Mouse (Mus musculus): ENCODE measurements around the gene Pm20d2. TPM values are rescaled to one million over a fixed set of nuclear protein-coding genes. Genes with fewer than 3 reads are reported as not detected.

The Pm20d2 gene
- total and polyA plus RNA-seq, 3 experiments, result 0.16 to 0.59 (median 0.32) TPM

DNA sequence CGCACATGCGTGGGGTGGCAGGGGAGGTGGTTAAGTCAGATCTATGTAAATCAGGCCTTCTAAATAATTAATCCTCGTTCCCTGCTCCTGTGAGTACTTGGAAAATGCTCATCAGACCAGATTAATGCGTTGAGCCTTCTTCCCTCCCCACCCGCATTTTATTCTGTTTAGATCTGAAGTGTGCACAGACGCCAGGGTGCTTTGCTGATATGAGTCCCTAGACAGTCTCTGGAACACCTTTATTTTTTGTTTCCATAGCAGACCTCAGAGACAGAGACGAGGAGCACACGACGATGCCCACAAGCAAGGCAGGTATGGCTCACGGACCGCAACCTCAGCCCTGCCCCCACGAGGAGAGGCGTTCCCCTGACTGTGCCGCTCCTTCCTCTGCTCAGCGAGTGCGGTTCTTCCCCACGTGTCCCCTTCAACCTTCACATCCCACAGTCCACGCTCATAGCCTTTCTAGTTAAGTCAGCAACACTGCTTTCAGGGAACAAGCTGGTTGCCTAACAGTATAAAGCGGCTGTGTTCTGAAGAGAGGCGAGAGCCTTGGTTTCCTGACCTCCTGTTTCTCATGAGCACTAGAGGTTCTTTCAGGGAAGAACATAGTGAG, 42.8 kb downstream of the Pm20d2 start:
- Histone ChIP-seq H3K4me2 (ENCODE audit: insufficient read depth, low read depth, poor library complexity, severe bottlenecking) (peak overlapping the region; percentile 21; the same call in 1 of the 2 replicates), H3K27me3 (replicated peaks) (peaks cover 3% of the 10 kb centered on the region), H3K27ac (ENCODE audit: insufficient read depth, low read depth) (no peak overlapping the region), H3K4me3 (replicated peaks in 1 of 3; ENCODE audit: low read depth in 2 of 3, low read length in 2 of 3, poor library complexity in 1 of 3) (peak overlapping the region in 1 of 3 experiments; percentile 16), H3K4me1 (ENCODE audit: control insufficient read depth in 1 of 2, insufficient read depth in 2 of 2) (peaks cover 23 to 42% of the 10 kb centered on the region in 2 experiments), H3K9ac (ENCODE audit: insufficient read depth, low read depth) (no peak overlapping the region), H3K36me3 (replicated peaks in 1 of 2; ENCODE audit: control insufficient read depth in 1 of 2, insufficient read depth in 1 of 2, low read length in 1 of 2) (no peaks in the 10 kb centered on the region), H3K9me3 (replicated peaks; ENCODE audit: low read length) (no peaks in the 10 kb centered on the region), H3K79me2 (replicated peaks; ENCODE audit: control insufficient read depth, extremely low read depth, insufficient read depth, poor library complexity, severe bottlenecking) (no peaks in the 10 kb centered on the region)
- in situ Hi-C loops (cut with MboI; ENCODE audit: low pct_ligation_motif_present, low pct_unique_long_range_greater_than_20kb, low sequenced_read_pairs) (loop anchor here (10.0 kb wide), 1 partner anchor 138 kb away; no protein-coding TSS in a partner anchor), dilution Hi-C loops (cut with MboI; ENCODE audit: extremely low pct_ligation_motif_present, extremely low pct_unique_long_range_greater_than_20kb, low sequenced_read_pairs) (no loop called here)
- TF ChIP-seq CHD2 (IDR thresholded peaks at IDR 0.05; ENCODE audit: low read length), result no peak
- TF ChIP-seq ZKSCAN1 (IDR thresholded peaks at IDR 0.05; ENCODE audit: borderline replicate concordance, low read depth, low read length), result no peak
- no peak for TF ChIP-seq POLR2A (IDR thresholded peaks at IDR 0.05; ENCODE audit: low read depth, low read length)
- TF ChIP-seq MAX (IDR thresholded peaks at IDR 0.05; ENCODE audit: low read length), result peak; percentile 44; the same call in 1 of the 2 replicates
- TF ChIP-seq GABPA (IDR thresholded peaks at IDR 0.05; ENCODE audit: insufficient replicate concordance, low read depth, low read length), result no peak
- TF ChIP-seq MXI1 (IDR thresholded peaks at IDR 0.05; ENCODE audit: low read depth, low read length), result peak; percentile 53; the same call in 1 of the 2 replicates
- no peak for TF ChIP-seq KAT2A (IDR thresholded peaks at IDR 0.05; ENCODE audit: insufficient replicate concordance, low read length)
- TF ChIP-seq TCF12 (IDR thresholded peaks at IDR 0.05; ENCODE audit: low read depth, low read length), result no peak
- no peak for TF ChIP-seq SMC3 (IDR thresholded peaks at IDR 0.05; ENCODE audit: low read depth, low read length)
- no peak for TF ChIP-seq RAD21 (IDR thresholded peaks at IDR 0.05; ENCODE audit: low read depth, low read length)
- TF ChIP-seq ETS1 (conservative IDR thresholded peaks at IDR 0.05; ENCODE audit: low read depth, low read length), result no peak
- no peak for TF ChIP-seq ELF1 (IDR thresholded peaks at IDR 0.05; ENCODE audit: low read depth, low read length)
- no peak for TF ChIP-seq PAX5 (IDR thresholded peaks at IDR 0.05; ENCODE audit: low read length)
- TF ChIP-seq MYC (IDR thresholded peaks at IDR 0.05; ENCODE audit: low read depth, low read length), result 0 out of 2 replicates have a peak, but pooled peaks have one; percentile 35
- TF ChIP-seq ZNF384 (IDR thresholded peaks at IDR 0.05; ENCODE audit: low read depth, low read length), result no peak
- no peak for TF ChIP-seq CHD1 (IDR thresholded peaks at IDR 0.05; ENCODE audit: low read depth, low read length)
- TF ChIP-seq NELFE (IDR thresholded peaks at IDR 0.05; ENCODE audit: low read depth, low read length), result no peak
- TF ChIP-seq BHLHE40 (IDR thresholded peaks at IDR 0.05; ENCODE audit: low read depth, low read length), result peak; percentile 42; the same call in 1 of the 2 replicates
- no peak for TF ChIP-seq SIN3A (IDR thresholded peaks at IDR 0.05; ENCODE audit: low read length)
- TF ChIP-seq USF2 (conservative IDR thresholded peaks at IDR 0.05; ENCODE audit: low read depth, low read length), result no peak
- no peak for TF ChIP-seq HCFC1 (IDR thresholded peaks at IDR 0.05; ENCODE audit: low read depth, low read length)
- no peak for DNase-seq (ENCODE audit: extremely low read depth)

DNA sequence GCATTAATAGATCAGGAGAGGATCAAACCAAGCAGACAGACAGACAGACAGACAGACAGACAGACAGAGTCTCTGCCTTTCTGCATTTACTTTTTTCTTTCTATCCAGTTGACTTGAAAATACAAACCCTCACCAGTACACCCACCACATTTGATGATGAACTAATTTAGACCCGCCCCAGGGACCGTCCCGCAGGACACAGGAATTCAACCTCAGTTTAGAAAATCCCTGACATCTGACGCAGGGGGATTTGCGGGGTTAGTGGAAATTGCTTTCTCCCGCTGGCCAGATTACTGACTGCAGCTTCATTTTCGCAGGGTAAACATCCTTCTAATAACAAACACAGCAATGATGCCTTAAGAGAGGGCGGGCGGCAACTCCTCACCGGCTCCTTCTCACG, 57.3 kb downstream of the Pm20d2 start, which contains the start of gene Gabrr1:
TSS of gene Gabrr1 (plus strand) at position 301 of the 400 bp plus-strand sequence.
- TF ChIP-seq NELFE (IDR thresholded peaks at IDR 0.05; ENCODE audit: low read depth, low read length), result no peak
- no peak for TF ChIP-seq IRF4 (IDR thresholded peaks at IDR 0.05; ENCODE audit: low read depth, low read length)
- no peak for TF ChIP-seq MEF2A (IDR thresholded peaks at IDR 0.05; ENCODE audit: borderline replicate concordance, low read depth, low read length)
- no peak for TF ChIP-seq UBTF (IDR thresholded peaks at IDR 0.05; ENCODE audit: low read depth, low read length)
- TF ChIP-seq ZMIZ1 (IDR thresholded peaks at IDR 0.05; ENCODE audit: low read depth, low read length), result no peak
- TF ChIP-seq ETS1 (conservative IDR thresholded peaks at IDR 0.05; ENCODE audit: low read depth, low read length), result no peak
- TF ChIP-seq NRF1 (IDR thresholded peaks at IDR 0.05; ENCODE audit: low read depth, low read length), result no peak
- no peak for TF ChIP-seq PAX5 (IDR thresholded peaks at IDR 0.05; ENCODE audit: low read length)
- Histone ChIP-seq H3K79me2 (replicated peaks; ENCODE audit: control insufficient read depth, extremely low read depth, insufficient read depth, poor library complexity, severe bottlenecking) (no peaks in the 10 kb centered on the region), H3K27me3 (replicated peaks) (no peaks in the 10 kb centered on the region), H3K9ac (ENCODE audit: insufficient read depth, low read depth) (no peak within 1 kb of the TSS), H3K9me3 (replicated peaks; ENCODE audit: low read length) (no peaks in the 10 kb centered on the region), H3K4me1 (ENCODE audit: control insufficient read depth in 1 of 2, insufficient read depth in 2 of 2) (no peaks in the 10 kb centered on the region), H3K4me3 (replicated peaks in 1 of 3; ENCODE audit: low read depth in 2 of 3, low read length in 2 of 3, poor library complexity in 1 of 3) (no peak within 1 kb of the TSS), H3K36me3 (replicated peaks in 1 of 2; ENCODE audit: control insufficient read depth in 1 of 2, insufficient read depth in 1 of 2, low read length in 1 of 2) (no peaks in the 10 kb centered on the region), H3K4me2 (ENCODE audit: insufficient read depth, low read depth, poor library complexity, severe bottlenecking) (no peak within 1 kb of the TSS), H3K27ac (ENCODE audit: insufficient read depth, low read depth) (no peak within 1 kb of the TSS)
- in situ Hi-C loops (cut with MboI; ENCODE audit: low pct_ligation_motif_present, low pct_unique_long_range_greater_than_20kb, low sequenced_read_pairs), result no loop called here
- dilution Hi-C loops (cut with MboI; ENCODE audit: extremely low pct_ligation_motif_present, extremely low pct_unique_long_range_greater_than_20kb, low sequenced_read_pairs), result no loop called here
- no peak for DNase-seq (ENCODE audit: extremely low read depth)

All from CH12.LX (cell line).